Mouse (Mus musculus) limb, embryonic 14.5 days (tissue): ENCODE measurements around the gene Sall2. TPM values are rescaled to one million over a fixed set of nuclear protein-coding genes. Genes with fewer than 3 reads are reported as not detected.
A peak's percentile ranks its signal among the peaks of the same experiment; 100 is the strongest.

Source experiments
- ATAC-seq: fragments of 200-750 bp; cut with Nextera tagmentation; 2 replicates; pipeline ENCODE4 v1.8.0; 2017; ENCODE audit warnings: low read depth, moderate number of reproducible peaks, moderate TSS enrichment; ENCODE audit not compliant: low FRiP score
- DNase-seq: peaks from one replicate; pipeline ENCODE4 v3.0.0-alpha.2; 2015; ENCODE audit warnings: low spot score
- H3K27ac ChIP-seq: fragments of 300-500 bp; sonication (generic); replicated peaks from 2 replicates; pipeline ENCODE4 v1.5.1; 2014; ENCODE audit warnings: low read depth, mild to moderate bottlenecking, low read length, moderate library complexity, mixed read lengths
- H3K27me3 ChIP-seq: fragments of 300-500 bp; sonication (generic); 2 replicates; pipeline ENCODE4 v1.6.1; 2014; ENCODE audit warnings: low read length, mixed read lengths; ENCODE audit not compliant: control insufficient read depth, insufficient read depth
- H3K36me3 ChIP-seq: fragments of 300-500 bp; sonication (generic); 2 replicates; pipeline ENCODE4 v1.6.1; 2014; ENCODE audit warnings: mild to moderate bottlenecking, low read length, moderate library complexity, mixed read lengths; ENCODE audit not compliant: control insufficient read depth, insufficient read depth
- H3K4me1 ChIP-seq: fragments of 300-500 bp; sonication (generic); 2 replicates; pipeline ENCODE4 v1.6.1; 2014; ENCODE audit warnings: antibody characterized with exemption, low read length, mixed read lengths; ENCODE audit not compliant: control insufficient read depth, insufficient read depth
- H3K4me2 ChIP-seq: fragments of 300-500 bp; sonication (generic); replicated peaks from 2 replicates; pipeline ENCODE4 v1.6.1; 2014; ENCODE audit warnings: low read depth, mild to moderate bottlenecking, low read length, moderate library complexity; ENCODE audit not compliant: severe bottlenecking
- H3K4me3 ChIP-seq: fragments of 300-500 bp; sonication (generic); replicated peaks from 2 replicates; pipeline ENCODE4 v1.5.1; 2014; ENCODE audit warnings: low read length
- H3K9ac ChIP-seq: fragments of 300-500 bp; sonication (generic); 2 replicates; pipeline ENCODE4 v1.6.1; 2014; ENCODE audit warnings: mild to moderate bottlenecking, low read depth, low read length, moderate library complexity; ENCODE audit not compliant: severe bottlenecking
- H3K9me3 ChIP-seq: fragments of 300-500 bp; sonication (generic); 2 replicates; pipeline ENCODE4 v1.6.1; 2016; ENCODE audit warnings: low read length; ENCODE audit not compliant: control insufficient read depth
- POLR2A ChIP-seq: fragments of 200-500 bp; IDR thresholded peaks from 2 replicates; pipeline ENCODE4 v1.8.0; 2012; ENCODE audit warnings: inconsistent platforms, mild to moderate bottlenecking, moderate library complexity, borderline replicate concordance; ENCODE audit not compliant: insufficient read depth, insufficient read length; ENCODE audit errors: extremely low read depth
- WGBS: fragments of 180-500 bp; shearing (Covaris S2); extraction: QIAGEN DNeasy Blood & Tissue Kit; methylation state at CpG from one replicate; pipeline ENCODE4 v1.1.7; 2014; 5-methylcytosine and 5-hydroxymethylcytosine counted together
- polyA plus RNA-seq, 2 experiments: library from polyadenylated mRNA; depleted of rRNA in 1 of 2; stranded (reverse) in 1 of 2; unstranded in 1 of 2; fragments of >200 nt; fragmentation: Nextera tagmentation in 1 of 2; extraction: Ambion mirVana in 1 of 2; gene quantifications; 2 replicates each; pipeline versions ENCODE4 v1.2.1 to v1.2.3; 2012 to 2014

Sall2 gene
- polyA plus RNA-seq, 2 experiments = 18.9 to 26.4 TPM

DNA sequence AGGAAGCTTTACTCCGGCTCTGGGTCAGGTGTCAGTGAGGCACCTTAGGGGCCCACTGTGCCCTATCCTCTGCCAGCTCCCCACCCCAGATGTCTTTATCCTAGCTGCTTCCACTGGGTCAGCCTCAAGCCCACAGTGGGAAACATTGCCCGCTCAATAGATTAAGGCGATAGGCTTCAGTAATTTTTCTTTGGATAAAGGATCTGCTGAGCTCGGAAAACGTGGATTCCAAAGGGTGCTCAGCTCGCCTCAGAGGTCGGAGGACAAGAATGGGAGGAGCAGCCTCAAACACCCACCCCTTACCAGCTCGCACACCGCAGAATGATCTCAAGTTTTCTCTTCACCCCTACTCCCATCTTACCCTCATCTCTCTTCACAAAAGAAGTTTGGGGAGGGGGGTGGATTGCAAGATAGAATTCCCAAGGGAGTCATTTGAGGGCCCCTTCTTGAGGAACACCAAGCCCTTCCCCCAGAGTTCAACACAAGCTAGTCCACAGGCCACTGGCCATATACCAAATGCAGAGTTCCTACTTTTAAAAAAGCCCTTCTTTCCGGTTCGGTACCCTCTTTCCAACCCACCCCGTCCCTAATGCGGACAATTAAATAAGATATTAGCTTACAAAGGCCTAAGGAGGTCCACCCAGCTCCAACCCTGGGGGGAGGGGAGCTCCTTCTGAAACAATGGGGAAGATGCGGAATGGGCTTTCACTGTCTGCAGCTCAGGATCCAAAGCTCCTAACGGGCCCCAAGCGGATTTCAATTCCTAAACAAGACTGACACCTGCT, 11.9 kb downstream of the Sall2 start:
- H3K27ac ChIP-seq = peak overlapping the region; percentile 88

GRCm38 (mm10) chr14:52315792-52316440, 12.6 kb downstream of the Sall2 start:
- WGBS = under 1% methylated on average over 35 of the region's 41 CpGs
- Histone ChIP-seq H3K9me3 (no peaks in the 10 kb centered on the region), H3K9ac (peak overlapping the region; percentile 92), H3K27me3 (no peaks in the 10 kb centered on the region), H3K4me1 (peaks cover 13% of the 10 kb centered on the region), H3K4me3 (peak overlapping the region; percentile 86), H3K27ac (peak overlapping the region; percentile 88), H3K36me3 (peaks cover 39% of the 10 kb centered on the region), H3K4me2 (peak overlapping the region; percentile 77)
- TF ChIP-seq POLR2A = peak; percentile 71; the same call in 1 of the 2 replicates
- DNase-seq (peak; percentile 76), ATAC-seq (peak; percentile 84)

More for the DNA sequence above, 11.9 kb downstream of the Sall2 start:
- Histone ChIP-seq H3K36me3 (peaks cover 34% of the 10 kb centered on the region), H3K27me3 (no peaks in the 10 kb centered on the region), H3K9ac (peak overlapping the region; percentile 92), H3K4me1 (peaks cover 13% of the 10 kb centered on the region), H3K4me3 (peak overlapping the region; percentile 86), H3K9me3 (no peaks in the 10 kb centered on the region), H3K4me2 (peak overlapping the region; percentile 77)
- TF ChIP-seq POLR2A = no peak
- ATAC-seq (peak; percentile 64), DNase-seq (peak; percentile 25)
- 13% methylated on average over 16 of the region's 16 CpGs for WGBS

GRCm38 (mm10) chr14:52315283-52315780, 13.2 kb downstream of the Sall2 start:
- H3K27ac ChIP-seq = peak overlapping the region; percentile 88
- TF ChIP-seq POLR2A = no peak
- peaks cover 44% of the 10 kb centered on the region for H3K36me3 ChIP-seq
- peak overlapping the region; percentile 86 for H3K4me3 ChIP-seq
- peak overlapping the region; percentile 77 for H3K4me2 ChIP-seq
- H3K9ac ChIP-seq = peak overlapping the region; percentile 92
- 6% methylated on average over 17 of the region's 17 CpGs for WGBS
- H3K27me3 ChIP-seq = no peaks in the 10 kb centered on the region
- ATAC-seq (0 out of 2 replicates have a peak, but pooled peaks have one; percentile 3), DNase-seq (no peak)
- H3K4me1 ChIP-seq = peaks cover 13% of the 10 kb centered on the region
- H3K9me3 ChIP-seq = no peaks in the 10 kb centered on the region

DNA sequence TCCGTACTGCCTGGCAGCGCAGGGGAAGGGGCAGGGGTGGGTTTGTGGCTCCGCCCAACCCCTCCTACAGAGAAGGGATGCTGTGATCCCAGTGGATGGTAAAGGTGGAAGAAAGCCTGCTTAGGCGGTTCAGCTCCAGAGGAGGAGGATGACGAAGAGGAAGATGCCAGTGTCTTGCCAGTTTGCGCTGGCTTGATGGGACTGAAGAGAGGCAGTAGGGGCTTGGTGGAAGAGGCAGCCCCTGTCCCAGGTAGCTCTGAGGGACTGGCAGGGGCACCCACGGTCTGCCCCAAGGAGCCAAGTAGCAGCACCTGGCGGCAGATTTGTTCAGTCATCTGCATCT, 13.8 kb downstream of the Sall2 start:
- Histone ChIP-seq H3K4me1 (peaks cover 13% of the 10 kb centered on the region), H3K9ac (0 out of 2 replicates have a peak overlapping the region, but pooled peaks have one; percentile 92), H3K4me2 (peak overlapping the region; percentile 77), H3K27ac (no peak overlapping the region), H3K9me3 (no peaks in the 10 kb centered on the region), H3K4me3 (peak overlapping the region; percentile 86), H3K27me3 (no peaks in the 10 kb centered on the region), H3K36me3 (peaks cover 46% of the 10 kb centered on the region)
- TF ChIP-seq POLR2A = no peak
- 51% methylated on average over 8 of the region's 8 CpGs for WGBS
- no peak for DNase-seq
- ATAC-seq = no peak
